8 mouse cellular contexts compared by ENCODE assay signal in the genomic region with DNA sequence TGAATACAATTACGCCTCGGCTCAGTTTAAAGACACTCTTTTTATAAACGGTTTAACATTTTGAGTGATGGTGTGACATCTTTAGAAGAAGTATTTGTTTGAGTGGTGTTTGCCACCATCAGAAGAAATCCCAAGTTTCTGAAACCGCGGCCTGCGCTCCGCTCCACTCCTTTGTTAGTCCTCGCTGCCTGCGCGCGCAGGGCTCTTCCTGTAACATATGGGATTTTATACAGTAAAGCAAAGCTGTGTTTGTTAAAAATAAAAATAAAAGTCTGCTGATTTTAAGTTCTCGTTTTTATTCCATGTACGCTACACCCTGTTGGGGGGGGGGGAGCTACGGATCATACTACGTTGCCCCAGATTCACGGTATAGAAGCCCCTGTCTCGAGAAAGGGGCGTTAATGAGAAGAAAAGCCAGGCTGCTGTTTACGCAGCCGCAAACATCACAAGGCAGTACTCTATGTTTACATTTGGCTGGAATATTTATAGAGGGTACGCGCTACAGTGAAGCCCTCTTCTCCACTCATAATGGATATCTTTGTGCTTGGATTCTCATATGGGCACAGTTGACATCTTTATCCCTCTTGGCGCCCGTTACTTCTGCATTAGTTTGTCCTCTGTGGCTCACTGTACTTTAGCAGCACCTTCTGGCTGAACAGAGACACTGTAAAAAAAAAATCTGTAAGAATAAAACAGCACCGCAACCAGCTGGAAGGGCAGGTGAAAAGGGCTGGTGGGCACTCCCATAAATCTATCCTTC.
DNase-seq lines count a peak whose midpoint lies in the region; ATAC-seq and TF ChIP-seq lines count a peak whose summit lies in the region.

No protein-coding gene starts in this region.

- H3K4me2 ChIP-seq in neural tube, embryonic 15.5 days: peak overlapping the region; percentile 48

- H3K27ac ChIP-seq in gastrocnemius, adult 2 months: no peak overlapping the region
- no peak overlapping the region for H3K27ac ChIP-seq in neural tube, embryonic 15.5 days (replicated peaks)

- no peaks in the 10 kb centered on the region for H3K36me3 ChIP-seq in neural tube, embryonic 15.5 days

- peak; percentile 80 for ATAC-seq in neural tube, embryonic 15.5 days (ENCODE audit: low FRiP score)

- H3K4me1 ChIP-seq in neural tube, embryonic 15.5 days: peaks cover 10% of the 10 kb centered on the region

- H3K9me3 ChIP-seq in neural tube, embryonic 15.5 days (replicated peaks): no peaks in the 10 kb centered on the region

- H3K9ac ChIP-seq in neural tube, embryonic 15.5 days (replicated peaks): no peak overlapping the region

- intact Hi-C loops in gastrocnemius, adult 2 months (cut with DNase I): no loop called here

- 63% methylated on average over 25 of the region's 25 CpGs for WGBS in neural tube, embryonic 15.5 days

- DNase-seq in gastrocnemius, adult 2 months: no peak
- no peak for DNase-seq in gastrocnemius, postnatal 25 days
- DNase-seq in urinary bladder, postnatal 14 days (ENCODE audit: low spot score): peak; percentile 9
- no peak for DNase-seq in urinary bladder, postnatal 25 days (ENCODE audit: low spot score)
- DNase-seq in left cerebral cortex, adult 18-20 months (ENCODE audit: low spot score in 2 of 2): peak; percentile 29 to 50
- DNase-seq in urinary bladder, postnatal 10 days (ENCODE audit: low spot score): no peak
- no peak for DNase-seq in gastrocnemius, postnatal 10 days

- peak; percentile 22; the same call in 1 of the 2 replicates for TF ChIP-seq CTCF in gastrocnemius, adult 2 months (IDR thresholded peaks at IDR 0.05)

- H3K4me3 ChIP-seq in gastrocnemius, adult 2 months: no peak overlapping the region
- H3K4me3 ChIP-seq in neural tube, embryonic 15.5 days (replicated peaks): peak overlapping the region; percentile 15; the same call in 1 of the 2 replicates

- H3K27me3 ChIP-seq in neural tube, embryonic 15.5 days (replicated peaks): 0 out of 2 replicates have a peak, but pooled peaks cover 3% of the 10 kb centered on the region

Comparison
In these comparisons a context has a peak if more than half of its experiments do, and no peak if none do; other contexts are left out.
1. DNase-seq: peak in urinary bladder, postnatal 14 days (single experiment) and left cerebral cortex, adult 18-20 months (2 of 2); none in gastrocnemius, adult 2 months (single experiment), gastrocnemius, postnatal 25 days (single experiment), urinary bladder, postnatal 25 days (single experiment), urinary bladder, postnatal 10 days (single experiment) and gastrocnemius, postnatal 10 days (single experiment).